Mouse (Mus musculus) MEL (cell line): ENCODE measurements around the gene Prcd. TPM values are rescaled to one million over a fixed set of nuclear protein-coding genes. Genes with fewer than 3 reads are reported as not detected.
A peak's percentile ranks its signal among the peaks of the same experiment; 100 is the strongest.

Source experiments
- DNase-seq: peaks from one replicate; pipeline ENCODE4 v3.0.0; 2011; ENCODE audit warnings: low read depth, low spot score
- H3K27ac ChIP-seq: 2 replicates; pipeline ENCODE4 v1.5.1; 2012; ENCODE audit warnings: low read depth, mild to moderate bottlenecking, control low read depth, low read length, moderate library complexity; ENCODE audit not compliant: control insufficient read depth
- H3K27me3 ChIP-seq, 2 experiments: fragments of 150-350 bp in 1 of 2; sonication (generic) in 1 of 2; 2 replicates each; pipeline ENCODE4 v1.6.1; 2012; ENCODE audit warnings: low read length in 2 of 2, mild to moderate bottlenecking in 2 of 2, improper control_type of control experiment in 1 of 2, moderate library complexity in 1 of 2; ENCODE audit not compliant: insufficient read depth in 2 of 2, control insufficient read depth in 1 of 2
- H3K36me3 ChIP-seq, 2 experiments: 2 replicates each; pipeline ENCODE4 v1.6.1; 2012 to 2014; ENCODE audit warnings: low read length in 2 of 2, improper control_type of control experiment in 1 of 2, inconsistent platforms in 1 of 2, mild to moderate bottlenecking in 1 of 2; ENCODE audit not compliant: insufficient read depth in 2 of 2, control insufficient read depth in 1 of 2
- H3K4me1 ChIP-seq, 2 experiments: fragments of 150-350 bp in 1 of 2; sonication (generic) in 1 of 2; 2 replicates each; pipeline ENCODE4 v1.6.1; 2012; ENCODE audit warnings: low read length in 2 of 2, improper control_type of control experiment in 1 of 2, mild to moderate bottlenecking in 1 of 2; ENCODE audit not compliant: insufficient read depth in 2 of 2, control insufficient read depth in 1 of 2
- H3K4me3 ChIP-seq, 2 experiments: fragments of 150-350 bp in 1 of 2; sonication (generic) in 1 of 2; 2 replicates each; pipeline ENCODE4 v1.5.1; 2012; ENCODE audit warnings: low read depth in 2 of 2, low read length in 2 of 2, mild to moderate bottlenecking in 2 of 2, moderate library complexity in 2 of 2, control low read depth in 1 of 2, improper control_type of control experiment in 1 of 2; ENCODE audit not compliant: control insufficient read depth in 1 of 2, insufficient read depth in 1 of 2
- H3K79me2 ChIP-seq: 2 replicates; pipeline ENCODE4 v1.6.1; 2012; ENCODE audit warnings: mild to moderate bottlenecking, low read length, moderate library complexity; ENCODE audit not compliant: control insufficient read depth, poor library complexity, insufficient read depth
- H3K9ac ChIP-seq: 2 replicates; pipeline ENCODE4 v1.6.1; 2012; ENCODE audit warnings: low read depth, mild to moderate bottlenecking, control low read depth, low read length, moderate library complexity; ENCODE audit not compliant: control insufficient read depth, poor library complexity, severe bottlenecking
- H3K9me3 ChIP-seq: fragments of 150-350 bp; sonication (generic); replicated peaks from 2 replicates; pipeline ENCODE4 v1.6.1; 2012; ENCODE audit warnings: mild to moderate bottlenecking, low read length, improper control_type of control experiment, moderate library complexity; ENCODE audit not compliant: insufficient read depth
- BHLHE40 ChIP-seq: IDR thresholded peaks from 2 replicates; pipeline ENCODE4 v1.6.1; 2012; ENCODE audit warnings: low read depth, mild to moderate bottlenecking, inconsistent platforms, low read length, improper control_type of control experiment, borderline replicate concordance
- CHD1 ChIP-seq: IDR thresholded peaks from 2 replicates; pipeline ENCODE4 v1.6.1; 2012; ENCODE audit warnings: low read depth, mild to moderate bottlenecking, inconsistent platforms, low read length, improper control_type of control experiment
- GABPA ChIP-seq: IDR thresholded peaks from 2 replicates; pipeline ENCODE4 v1.6.1; 2012; ENCODE audit warnings: low read depth, mild to moderate bottlenecking, inconsistent platforms, low read length, improper control_type of control experiment, moderate library complexity
- GATA1 ChIP-seq: IDR thresholded peaks from 2 replicates; pipeline ENCODE4 v1.6.1; 2011; ENCODE audit warnings: low read depth, low read length, improper control_type of control experiment
- HCFC1 ChIP-seq: IDR thresholded peaks from 2 replicates; pipeline ENCODE4 v1.6.1; 2012; ENCODE audit warnings: low read depth, mild to moderate bottlenecking, inconsistent platforms, low read length, improper control_type of control experiment, moderate library complexity
- KAT2A ChIP-seq: conservative IDR thresholded peaks from 2 replicates; pipeline ENCODE4 v1.6.1; 2012; ENCODE audit warnings: low read depth, low read length, improper control_type of control experiment, inconsistent platforms
- MAX ChIP-seq: IDR thresholded peaks from 2 replicates; pipeline ENCODE4 v1.6.1; 2011; ENCODE audit warnings: low read length, improper control_type of control experiment
- MAZ ChIP-seq: IDR thresholded peaks from 2 replicates; pipeline ENCODE4 v1.6.1; 2012; ENCODE audit warnings: low read depth, mild to moderate bottlenecking, inconsistent platforms, low read length, improper control_type of control experiment
- MEF2A ChIP-seq: IDR thresholded peaks from 2 replicates; pipeline ENCODE4 v1.6.1; 2014; ENCODE audit warnings: low read depth, mild to moderate bottlenecking, inconsistent platforms, low read length, improper control_type of control experiment; ENCODE audit not compliant: poor library complexity, insufficient replicate concordance, severe bottlenecking; ENCODE audit errors: extremely low read depth
- MXI1 ChIP-seq: IDR thresholded peaks from 2 replicates; pipeline ENCODE4 v1.6.1; 2011; ENCODE audit warnings: mild to moderate bottlenecking, low read depth, low read length, improper control_type of control experiment
- MYB ChIP-seq: IDR thresholded peaks from 2 replicates; pipeline ENCODE4 v1.6.1; 2011; ENCODE audit warnings: mild to moderate bottlenecking, low read depth, low read length, improper control_type of control experiment
- MYC ChIP-seq: IDR thresholded peaks from 2 replicates; pipeline ENCODE4 v1.6.1; 2011; ENCODE audit warnings: low read depth, mild to moderate bottlenecking, low read length, improper control_type of control experiment, moderate library complexity
- NELFE ChIP-seq: IDR thresholded peaks from 2 replicates; pipeline ENCODE4 v1.6.1; 2011; ENCODE audit warnings: low read depth, low read length, improper control_type of control experiment
- NRF1 ChIP-seq: IDR thresholded peaks from 2 replicates; pipeline ENCODE4 v1.6.1; 2014; ENCODE audit warnings: low read depth, mild to moderate bottlenecking, inconsistent platforms, low read length, improper control_type of control experiment, moderate library complexity; ENCODE audit not compliant: poor library complexity, insufficient read depth, severe bottlenecking
- POLR2A ChIP-seq, 2 experiments: IDR thresholded peaks; 2 replicates each; pipeline ENCODE4 v1.6.1; 2011 to 2012; ENCODE audit warnings: low read length in 2 of 2, mild to moderate bottlenecking in 2 of 2, control low read depth in 1 of 2, improper control_type of control experiment in 1 of 2, low read depth in 1 of 2, moderate library complexity in 1 of 2; ENCODE audit not compliant: control insufficient read depth in 1 of 2, insufficient read depth in 1 of 2, poor library complexity in 1 of 2
- POLR2AphosphoS2 ChIP-seq: IDR thresholded peaks from 2 replicates; pipeline ENCODE4 v1.6.1; 2011; ENCODE audit warnings: low read length, improper control_type of control experiment
- RAD21 ChIP-seq: IDR thresholded peaks from 2 replicates; pipeline ENCODE4 v1.6.1; 2011; ENCODE audit warnings: mild to moderate bottlenecking, low read depth, low read length, improper control_type of control experiment
- RCOR1 ChIP-seq: IDR thresholded peaks from 2 replicates; pipeline ENCODE4 v1.6.1; 2012; ENCODE audit warnings: low read depth, mild to moderate bottlenecking, inconsistent platforms, low read length, improper control_type of control experiment
- SMC3 ChIP-seq: IDR thresholded peaks from 2 replicates; pipeline ENCODE4 v1.6.1; 2011; ENCODE audit warnings: low read depth, low read length, improper control_type of control experiment
- UBTF ChIP-seq: IDR thresholded peaks from 2 replicates; pipeline ENCODE4 v1.6.1; 2012; ENCODE audit warnings: low read depth, mild to moderate bottlenecking, inconsistent platforms, low read length, improper control_type of control experiment, moderate library complexity, borderline replicate concordance; ENCODE audit not compliant: insufficient read depth
- USF1 ChIP-seq: IDR thresholded peaks from 2 replicates; pipeline ENCODE4 v1.6.1; 2014; ENCODE audit warnings: low read depth, mild to moderate bottlenecking, inconsistent platforms, low read length, improper control_type of control experiment, moderate library complexity
- USF2 ChIP-seq, 2 experiments: IDR thresholded peaks; 2 replicates each; pipeline ENCODE4 v1.6.1; 2011 to 2012; ENCODE audit warnings: improper control_type of control experiment in 2 of 2, low read length in 2 of 2, borderline replicate concordance in 1 of 2, inconsistent platforms in 1 of 2, low read depth in 1 of 2, mild to moderate bottlenecking in 1 of 2; ENCODE audit not compliant: insufficient read depth in 1 of 2
- ZC3H11A ChIP-seq: IDR thresholded peaks from 2 replicates; pipeline ENCODE4 v1.6.1; 2012; ENCODE audit warnings: low read depth, mild to moderate bottlenecking, inconsistent platforms, low read length, improper control_type of control experiment
- ZMIZ1 ChIP-seq: IDR thresholded peaks from 2 replicates; pipeline ENCODE4 v1.6.1; 2012; ENCODE audit warnings: low read depth, mild to moderate bottlenecking, inconsistent platforms, low read length, improper control_type of control experiment, moderate library complexity
- ZNF384 ChIP-seq: IDR thresholded peaks from 2 replicates; pipeline ENCODE4 v1.6.1; 2012; ENCODE audit warnings: low read depth, mild to moderate bottlenecking, inconsistent platforms, low read length, improper control_type of control experiment
- polyA plus RNA-seq, 2 experiments: library from polyadenylated mRNA; stranded (reverse) in 1 of 2; unstranded in 1 of 2; fragments of >175 nt in 1 of 2; fragments of >200 nt in 1 of 2; gene quantifications; 2 replicates each; pipeline versions ENCODE4 v1.2.1 to v1.2.4; 2012; ENCODE audit warnings: low replicate concordance in 2 of 2, low read depth in 1 of 2; ENCODE audit not compliant: insufficient read length in 2 of 2, insufficient read depth in 1 of 2, missing spikeins in 1 of 2
- total RNA-seq: library from RNA; depleted of rRNA; stranded (reverse); fragments of 300-350 nt; gene quantifications from 2 replicates; pipeline ENCODE4 v1.2.3, GENCODE M21; 2012

Gene Prcd
- total and polyA plus RNA-seq, 3 experiments = 44.4 to 72.2 TPM; not detected in 1

- peaks cover 0 to 36% of the 10 kb centered on the region in 2 experiments; a peak in 2 of 4 replicates for H3K36me3 ChIP-seq
Measured at GRCm38 (mm10) chr11:116616438-116617118, 36.8 kb upstream of the Prcd start.

GRCm38 (mm10) chr11:116617641-116618040 lies 35.7 kb upstream of the Prcd start:
- DNase-seq = no peak
- H3K4me3 ChIP-seq = no peak overlapping the region
- H3K36me3 ChIP-seq = peaks cover 0 to 36% of the 10 kb centered on the region in 2 experiments; a peak in 2 of 4 replicates
- no peaks in the 10 kb centered on the region for H3K9me3 ChIP-seq
- no peak overlapping the region for H3K27ac ChIP-seq
- H3K27me3 ChIP-seq = no peaks in the 10 kb centered on the region
- H3K79me2 ChIP-seq = no peaks in the 10 kb centered on the region; the same call in 1 of the 2 replicates
- H3K4me1 ChIP-seq = peaks cover 21 to 60% of the 10 kb centered on the region in 2 experiments
- TF ChIP-seq ZMIZ1 = no peak
- TF ChIP-seq MXI1 = no peak
- no peak for TF ChIP-seq CHD1
- no peak for TF ChIP-seq MAZ
- no peak for TF ChIP-seq GATA1
- TF ChIP-seq RAD21 = no peak
- TF ChIP-seq USF2 (IDR thresholded peaks at IDR 0.05; ENCODE audit: borderline replicate concordance in 1 of 2, insufficient read depth in 1 of 2, low read depth in 1 of 2, low read length in 2 of 2) = no peak
- no peak for TF ChIP-seq POLR2A (IDR thresholded peaks at IDR 0.05; ENCODE audit: control insufficient read depth in 1 of 2, insufficient read depth in 1 of 2, low read depth in 1 of 2, low read length in 2 of 2, poor library complexity in 1 of 2)
- no peak for TF ChIP-seq MYB
- TF ChIP-seq ZC3H11A = no peak
- TF ChIP-seq MAX = no peak
- no peak for TF ChIP-seq NELFE
- no peak for TF ChIP-seq ZNF384
- TF ChIP-seq RCOR1 = no peak
- no peak for TF ChIP-seq KAT2A
- TF ChIP-seq HCFC1 = no peak
- no peak for TF ChIP-seq USF1
- H3K9ac ChIP-seq = no peak overlapping the region

More at GRCm38 (mm10) chr11:116616438-116617118, 36.8 kb upstream of the Prcd start:
- H3K79me2 ChIP-seq = no peaks in the 10 kb centered on the region; the same call in 1 of the 2 replicates
- H3K27me3 ChIP-seq = no peaks in the 10 kb centered on the region
- peak overlapping the region; percentile 11; the same call in 1 of the 2 replicates for H3K9ac ChIP-seq
- no peaks in the 10 kb centered on the region for H3K9me3 ChIP-seq
- peaks cover 21 to 52% of the 10 kb centered on the region in 2 experiments for H3K4me1 ChIP-seq
- peak; percentile 57 for DNase-seq
- no peak for TF ChIP-seq RAD21
- TF ChIP-seq MYC = no peak
- TF ChIP-seq MAX = no peak
- no peak for TF ChIP-seq SMC3
- no peak for TF ChIP-seq UBTF
- TF ChIP-seq GABPA = no peak
- no peak for TF ChIP-seq NRF1
- TF ChIP-seq POLR2AphosphoS2 = no peak
- no peak for TF ChIP-seq RCOR1
- no peak for TF ChIP-seq USF2 (IDR thresholded peaks at IDR 0.05; ENCODE audit: borderline replicate concordance in 1 of 2, insufficient read depth in 1 of 2, low read depth in 1 of 2, low read length in 2 of 2)
- no peak for TF ChIP-seq GATA1
- no peak for TF ChIP-seq BHLHE40
- no peak for TF ChIP-seq MEF2A
- TF ChIP-seq HCFC1 = no peak
- no peak overlapping the region for H3K4me3 ChIP-seq
- peak overlapping the region; percentile 55 for H3K27ac ChIP-seq
